Mouse (Mus musculus) cerebellum, postnatal 4 days (tissue): ENCODE results near the gene Wdpcp.
"Not testable (repeated sequence)": the region's sequence is repeated elsewhere in the genome, so short reads cannot be mapped to it uniquely, and the experiment has no call there.

Experiments used
- DNase-seq, 2 experiments: peaks; one replicate each; pipeline ENCODE4 v3.0.0; 2022; ENCODE audit warnings: low spot score in 2 of 2, mixed read lengths in 1 of 2

Gene Wdpcp

DNA sequence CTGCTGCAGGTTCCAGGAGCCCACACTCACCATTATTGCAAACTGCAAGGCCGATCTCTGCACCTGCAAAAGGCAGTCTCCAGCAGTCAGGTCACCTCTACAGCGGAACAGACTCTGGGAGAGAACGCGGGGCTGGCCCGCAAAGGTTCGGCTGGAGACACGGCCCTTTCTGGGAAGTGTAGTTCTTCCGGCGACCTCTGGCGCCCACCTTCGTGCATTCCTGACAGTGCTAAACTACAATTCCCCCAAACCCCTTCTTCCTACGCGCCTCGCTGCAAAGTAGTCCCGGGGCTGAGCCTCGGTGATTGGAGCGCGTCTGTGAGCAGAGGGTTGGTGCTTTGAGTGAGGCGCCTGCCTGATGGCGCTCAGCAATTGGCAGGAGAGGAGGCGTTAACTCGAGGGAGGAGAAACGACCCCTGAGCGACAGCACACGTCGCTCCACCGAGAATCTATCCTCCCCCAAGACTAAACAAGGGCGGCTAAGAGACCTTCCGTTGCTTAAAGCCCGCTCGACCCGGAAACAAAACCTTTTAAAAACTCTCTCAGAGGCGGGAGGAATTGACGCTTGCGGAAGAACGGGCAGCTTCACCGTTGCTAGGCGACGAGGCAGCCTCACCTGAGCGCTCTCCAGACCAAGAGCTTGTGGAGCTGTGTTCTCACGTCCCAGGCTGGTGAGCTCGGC lies at the start of gene Wdpcp, which contains the start of gene Mdh1:
Gene Wdpcp (plus strand): TSS at position 536 of the 682 bp plus-strand sequence.
Gene Mdh1 (minus strand): TSS at position 668 of the 682 bp plus-strand sequence.
- peak; percentile 79 to 89 for DNase-seq

- DNase-seq = no peak
Measured at GRCm38 (mm10) chr11:21528676-21529394, 43.2 kb upstream of the Wdpcp start.

- DNase-seq = not testable (repeated sequence)
Measured at GRCm38 (mm10) chr11:21530856-21531255, 41.2 kb upstream of the Wdpcp start.

DNA sequence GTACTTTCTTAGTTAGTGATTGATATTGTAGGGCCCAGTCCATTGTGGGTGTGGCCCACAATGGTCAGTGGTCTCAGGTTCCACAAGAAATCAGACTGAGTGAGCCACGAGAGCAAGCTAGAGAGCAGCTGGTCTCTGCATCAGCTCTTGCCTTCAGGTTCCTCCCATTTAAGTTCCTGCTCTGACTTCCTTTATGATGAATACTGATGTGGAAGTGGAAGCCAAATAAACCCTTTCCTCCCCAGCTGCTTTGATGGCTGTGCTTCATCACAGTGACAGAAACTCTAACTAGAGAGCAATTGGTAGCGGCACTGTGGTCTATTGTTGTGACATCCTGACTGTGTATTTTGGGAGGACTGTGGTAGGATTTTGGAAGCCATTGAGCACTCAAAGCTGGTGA lies 32.0 kb upstream of the Wdpcp start:
- no peak for DNase-seq

DNA sequence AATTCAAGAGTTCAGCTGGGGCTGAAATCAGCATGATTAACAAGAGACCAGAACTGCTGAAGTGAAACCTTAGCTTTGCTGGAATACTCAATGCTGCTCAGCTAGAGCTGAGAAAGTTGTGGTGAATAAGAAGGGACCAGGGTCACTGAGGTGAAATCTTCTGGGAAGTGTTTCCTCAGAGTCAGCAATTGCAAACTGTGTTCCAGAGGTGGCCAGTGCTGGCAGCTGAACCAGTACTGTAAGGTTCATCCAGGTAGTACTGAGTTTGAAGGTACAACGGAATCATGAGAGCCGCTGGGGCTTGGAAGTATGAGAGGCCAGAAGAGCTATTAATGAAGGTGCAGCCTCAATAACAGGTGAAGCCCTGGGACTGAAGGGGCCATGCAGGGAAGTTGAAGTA lies 31.4 kb upstream of the Wdpcp start:
- DNase-seq = no peak

GRCm38 (mm10) chr11:21542731-21543130 lies 29.3 kb upstream of the Wdpcp start:
- no peak for DNase-seq

- no peak for DNase-seq
Measured at GRCm38 (mm10) chr11:21545021-21545420, 27.0 kb upstream of the Wdpcp start.

- DNase-seq = no peak
Measured at GRCm38 (mm10) chr11:21545951-21546350, 26.1 kb upstream of the Wdpcp start.

GRCm38 (mm10) chr11:21546671-21547070 lies 25.4 kb upstream of the Wdpcp start:
- DNase-seq = no peak

- DNase-seq = no peak
Measured at GRCm38 (mm10) chr11:21547518-21547917, 24.5 kb upstream of the Wdpcp start.

GRCm38 (mm10) chr11:21549052-21549451 lies 23.0 kb upstream of the Wdpcp start:
- no peak for DNase-seq

DNA sequence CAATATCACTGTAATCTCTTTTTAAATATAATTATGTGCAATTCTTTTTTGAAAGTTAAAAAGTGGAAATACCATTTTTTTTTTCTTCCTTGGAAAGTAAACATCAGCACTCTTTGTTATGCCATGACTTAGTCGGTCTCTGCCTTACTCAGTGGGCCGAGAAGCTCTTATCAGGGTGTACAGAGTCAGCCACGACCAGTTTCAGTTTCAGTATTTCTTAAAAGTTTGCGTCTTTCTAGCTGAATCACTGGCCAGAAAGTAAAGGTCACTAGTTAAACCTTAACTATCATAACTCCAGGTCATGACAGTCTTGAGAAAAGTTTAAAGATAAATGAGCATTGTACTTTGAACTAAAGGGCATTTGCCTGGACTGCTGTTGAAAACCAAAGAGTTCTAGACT lies 22.3 kb upstream of the Wdpcp start:
- no peak for DNase-seq

- no peak for DNase-seq
Measured at GRCm38 (mm10) chr11:21550222-21551173, 21.5 kb upstream of the Wdpcp start.

GRCm38 (mm10) chr11:21552049-21552448 lies 20.0 kb upstream of the Wdpcp start:
- DNase-seq = no peak

DNA sequence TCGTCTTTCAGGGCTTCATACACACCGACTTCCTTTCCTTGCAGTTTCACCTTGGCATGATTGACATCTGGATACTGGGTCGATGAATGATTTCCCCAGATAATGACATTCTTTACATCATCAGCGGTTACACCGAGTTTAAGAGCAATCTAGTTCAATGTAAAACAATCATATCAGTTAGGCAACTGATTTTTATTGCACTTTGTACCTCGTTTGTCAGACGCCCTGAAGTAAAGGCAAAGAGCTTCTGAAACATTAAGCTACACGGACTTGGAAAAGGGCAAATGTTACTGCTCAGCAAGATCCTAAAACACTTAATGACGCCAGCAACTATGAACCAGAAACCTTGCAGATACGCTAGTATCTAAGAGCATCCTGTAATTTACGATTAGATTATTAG lies 12.3 kb upstream of the Wdpcp start:
- no peak for DNase-seq

GRCm38 (mm10) chr11:21561347-21561746 lies 10.7 kb upstream of the Wdpcp start:
- no peak for DNase-seq

DNA sequence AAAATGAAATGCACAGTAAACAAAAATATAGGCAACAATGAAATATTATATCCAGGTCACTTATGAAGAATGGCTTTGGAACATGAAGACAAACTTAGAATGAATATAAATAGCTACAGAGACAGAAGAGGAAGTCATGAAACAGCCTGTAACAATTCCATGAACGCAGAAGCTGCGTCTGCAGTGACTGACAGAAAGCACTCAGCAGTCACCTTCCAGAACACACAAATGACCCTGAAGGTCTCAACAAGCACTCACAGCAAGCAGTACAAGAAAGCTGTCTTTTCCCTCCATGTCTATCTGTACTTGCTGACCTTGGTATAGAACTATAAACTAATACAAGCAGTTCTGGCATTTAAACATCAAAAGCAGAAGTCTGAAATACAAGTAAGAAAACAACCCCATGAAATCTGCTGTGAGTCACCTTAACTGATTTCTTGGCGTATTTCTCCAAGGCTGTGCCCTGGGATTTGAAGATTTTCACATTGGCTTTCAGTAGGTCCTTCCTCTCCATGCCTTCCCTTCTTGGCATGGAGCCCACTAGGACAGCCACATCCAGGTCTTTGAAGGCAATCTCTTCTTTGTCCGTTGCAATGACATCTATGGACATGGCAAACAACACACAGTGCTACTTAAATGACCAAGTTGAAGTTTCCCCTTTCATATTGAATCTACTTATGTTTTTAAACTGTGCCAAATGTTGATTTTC lies 8.3 kb upstream of the Wdpcp start:
- DNase-seq = no peak

- DNase-seq = no peak
Measured at GRCm38 (mm10) chr11:21564681-21565405, 7.2 kb upstream of the Wdpcp start.

DNA sequence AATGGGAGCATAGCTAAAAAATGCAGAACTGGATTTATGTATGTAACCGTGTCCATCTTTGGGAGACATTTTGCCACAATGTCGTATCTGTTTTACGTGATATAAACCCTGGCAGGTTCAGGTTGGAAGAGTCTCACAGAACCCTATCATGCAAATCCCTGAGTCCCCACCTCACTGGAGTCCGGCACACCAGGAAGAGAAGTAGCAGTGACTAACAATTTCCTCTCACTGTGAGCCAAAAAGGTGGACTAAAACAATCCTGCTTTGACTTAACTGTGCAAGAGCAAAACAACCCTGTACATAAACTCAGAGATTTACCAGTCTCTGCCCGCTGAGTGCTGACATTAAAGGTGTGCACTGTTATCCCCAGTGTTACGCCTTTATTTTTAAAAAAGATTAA lies 5.1 kb upstream of the Wdpcp start:
- DNase-seq = no peak

DNA sequence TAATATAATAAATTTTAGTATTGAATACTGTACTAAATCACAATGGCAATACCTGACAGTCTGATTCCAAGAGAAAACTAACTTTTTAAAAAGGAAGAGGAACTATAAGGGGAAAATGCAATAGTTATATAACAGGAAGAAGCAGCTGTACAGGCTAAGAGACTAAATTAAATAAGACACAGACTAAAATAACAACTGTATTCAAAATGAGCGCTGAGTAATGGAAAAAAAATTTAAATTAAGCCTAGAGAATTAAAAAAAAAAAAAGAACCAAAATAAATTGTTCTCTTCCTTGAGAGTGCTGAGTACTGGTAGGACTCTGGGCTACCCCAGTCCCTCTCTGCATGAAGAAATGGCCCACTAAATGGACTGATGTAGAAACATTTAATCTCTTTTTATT lies 4.3 kb upstream of the Wdpcp start:
- DNase-seq = no peak

GRCm38 (mm10) chr11:21569002-21569401 lies 3.0 kb upstream of the Wdpcp start:
- no peak for DNase-seq
